Mouse (Mus musculus) regulatory T cell (primary cell): ENCODE measurements around the gene Nub1.

ENCODE experiments used
- in situ Hi-C: fragments of 300-600 bp; cut with MboI, MseI; formaldehyde crosslinking; loops from one replicate; pipeline ENCODE4 v1.15.1; 2025; ENCODE audit warnings: high pct_unique_total_duplicates

The Nub1 gene

DNA sequence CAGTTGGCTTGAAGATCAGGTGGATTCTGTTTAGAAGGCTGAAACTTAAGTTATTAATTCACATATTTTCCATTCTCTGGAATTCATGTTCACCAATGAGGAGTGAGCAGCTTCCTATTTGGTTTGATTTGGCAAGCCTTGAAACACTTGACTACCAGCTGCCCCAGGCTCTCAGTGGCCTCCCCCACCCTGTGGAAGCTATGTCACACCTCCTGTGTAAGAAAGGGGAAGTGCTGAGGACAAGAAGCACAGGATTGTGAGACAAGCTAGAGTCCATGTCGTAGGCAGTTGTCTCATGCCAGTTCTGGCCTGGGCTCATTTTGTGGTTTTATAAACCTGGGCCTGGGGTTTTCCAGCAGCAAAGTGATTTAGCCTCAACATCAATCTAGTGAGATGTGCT, 2.4 kb downstream of the Nub1 start:
- in situ Hi-C loops, result loop anchor here (10.0 kb wide), 2 partner anchors 293 to 847 kb away; partner anchors contain the start of genes Abcb8 and Atg9b

DNA sequence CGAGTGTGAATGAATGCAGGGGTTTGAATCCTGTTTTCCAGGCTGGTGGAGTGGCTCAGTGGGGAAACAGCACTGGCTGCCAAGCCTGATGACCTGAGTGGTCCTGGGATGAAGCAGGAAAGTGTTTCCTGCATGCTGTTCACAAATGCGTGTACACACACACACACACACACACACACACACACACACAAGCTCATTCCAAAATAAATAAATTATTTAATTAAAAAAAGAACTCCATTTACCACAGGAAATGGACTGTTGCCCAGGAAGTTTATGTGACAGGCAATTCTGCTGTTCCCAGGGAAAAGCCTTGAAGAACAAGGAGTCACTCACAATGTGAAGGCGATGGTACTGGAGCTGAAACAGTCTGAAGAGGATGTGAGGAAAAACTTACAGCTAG, 11.4 kb downstream of the Nub1 start:
- in situ Hi-C loops, result no loop called here

DNA sequence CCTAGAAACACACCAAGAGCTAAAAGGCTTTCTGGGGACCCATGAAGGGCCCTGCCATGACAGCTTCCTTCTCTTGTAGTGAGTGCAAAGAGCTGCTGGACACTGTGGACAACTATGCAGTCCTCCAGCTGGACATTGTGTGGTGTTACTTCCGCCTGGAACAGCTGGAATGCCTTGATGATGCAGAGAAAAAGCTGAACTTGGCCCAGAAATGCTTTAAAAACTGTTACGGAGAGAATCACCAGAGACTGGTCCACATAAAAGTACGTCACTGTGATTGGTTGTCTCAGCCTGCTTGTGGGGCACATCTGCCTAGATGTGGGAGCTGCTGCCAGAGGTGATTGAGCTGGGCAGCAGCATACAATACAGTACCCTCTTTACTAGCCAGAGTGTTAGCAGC, 15.9 kb downstream of the Nub1 start:
- in situ Hi-C loops, result no loop called here

DNA sequence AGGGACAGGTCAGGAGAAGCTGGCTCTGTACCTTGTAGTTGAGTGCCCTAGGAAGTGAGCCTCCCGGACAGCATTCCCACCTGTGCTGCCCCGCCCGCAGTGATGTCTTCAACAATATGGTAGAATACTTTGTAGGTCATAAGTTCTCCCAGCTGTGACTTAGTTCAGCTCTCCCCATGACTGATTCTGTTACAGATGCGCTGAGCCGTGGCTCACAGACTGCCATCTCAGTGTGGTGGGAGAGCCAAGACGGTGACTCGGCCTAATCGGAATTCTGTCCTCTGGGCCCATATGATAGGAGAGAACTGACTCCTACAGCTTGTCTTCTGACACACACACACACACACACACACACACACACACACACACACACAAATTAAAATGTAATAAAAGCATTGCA, 19.3 kb downstream of the Nub1 start:
- in situ Hi-C loops, result no loop called here

DNA sequence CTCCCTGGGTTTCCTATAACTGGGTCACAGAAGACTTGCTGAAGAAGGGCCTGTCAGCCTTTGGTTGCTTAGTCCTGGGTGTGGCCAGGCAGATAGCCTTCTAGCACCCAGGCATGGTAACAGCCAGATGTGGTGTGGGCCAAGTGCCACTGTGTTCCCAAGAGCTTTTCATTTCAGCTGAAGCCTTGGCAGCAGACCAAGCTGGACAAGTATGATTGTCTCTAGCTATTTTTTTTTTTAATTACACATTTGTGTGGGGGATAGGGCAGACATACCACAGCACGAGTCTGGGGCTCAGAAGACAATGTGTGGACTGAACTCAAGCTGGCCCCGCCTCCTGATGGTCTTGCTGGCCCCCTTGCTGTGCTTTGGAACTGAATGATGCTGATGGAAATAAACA, 24.6 kb downstream of the Nub1 start:
- in situ Hi-C loops, result no loop called here

DNA sequence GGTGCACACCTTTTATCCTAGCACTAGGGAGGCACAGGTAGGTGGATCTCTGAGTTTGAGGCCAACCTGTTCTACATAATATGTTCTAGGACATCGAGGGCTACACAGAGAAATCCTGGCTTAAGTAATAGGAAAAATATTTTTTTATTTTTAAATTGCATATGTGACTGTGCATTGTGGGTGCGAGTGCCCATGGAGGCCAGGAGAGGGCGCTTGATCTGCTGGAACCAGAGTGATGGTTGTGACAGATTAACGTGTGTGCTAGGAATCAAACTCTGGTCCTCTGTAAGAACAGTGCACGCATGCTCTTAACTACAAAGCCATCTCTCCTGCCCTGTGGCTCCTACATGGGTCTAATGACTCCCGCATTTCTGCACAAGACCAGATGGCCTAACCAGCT, 26.3 kb downstream of the Nub1 start:
- in situ Hi-C loops, result no loop called here

DNA sequence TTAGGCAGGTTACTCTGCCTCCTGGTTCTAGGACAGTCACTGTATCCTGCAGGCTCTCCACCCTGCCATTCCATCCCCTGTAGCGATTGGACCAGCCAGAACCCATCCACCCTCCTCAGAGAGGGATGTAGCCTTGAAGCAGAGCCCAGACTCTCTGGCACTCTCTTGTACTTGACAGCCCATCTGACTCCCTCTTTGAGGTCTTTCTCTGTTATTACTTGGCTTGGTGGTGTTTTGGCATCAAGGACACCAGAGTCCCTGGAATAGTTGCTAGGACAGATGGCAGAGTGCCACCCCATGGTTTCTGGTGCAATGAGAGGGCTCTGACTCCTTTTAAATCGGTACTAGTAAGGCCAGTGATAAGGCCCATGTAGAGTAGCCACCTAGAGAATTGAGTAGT, 27.9 kb downstream of the Nub1 start:
- in situ Hi-C loops, result no loop called here

DNA sequence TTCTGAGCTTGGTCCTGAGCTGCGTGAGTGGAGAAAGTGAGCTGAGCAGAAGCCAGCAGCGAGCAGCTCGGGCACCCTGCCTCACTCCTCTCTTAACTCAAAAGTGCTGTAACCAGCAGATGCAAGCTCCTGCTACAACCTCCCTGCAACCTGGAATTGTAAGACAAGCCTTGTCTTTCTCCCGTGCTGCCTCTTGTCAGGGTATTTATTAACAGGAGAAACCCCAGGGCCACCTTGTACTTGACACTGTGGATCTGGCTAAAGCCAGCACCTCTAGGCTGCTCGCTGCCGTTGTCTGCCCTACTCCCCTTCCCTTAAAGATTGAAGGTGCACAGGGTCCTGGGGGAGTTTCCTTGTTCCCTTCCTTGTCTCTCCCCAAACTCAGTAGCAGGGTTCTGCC, 28.7 kb downstream of the Nub1 start:
- in situ Hi-C loops, result no loop called here

DNA sequence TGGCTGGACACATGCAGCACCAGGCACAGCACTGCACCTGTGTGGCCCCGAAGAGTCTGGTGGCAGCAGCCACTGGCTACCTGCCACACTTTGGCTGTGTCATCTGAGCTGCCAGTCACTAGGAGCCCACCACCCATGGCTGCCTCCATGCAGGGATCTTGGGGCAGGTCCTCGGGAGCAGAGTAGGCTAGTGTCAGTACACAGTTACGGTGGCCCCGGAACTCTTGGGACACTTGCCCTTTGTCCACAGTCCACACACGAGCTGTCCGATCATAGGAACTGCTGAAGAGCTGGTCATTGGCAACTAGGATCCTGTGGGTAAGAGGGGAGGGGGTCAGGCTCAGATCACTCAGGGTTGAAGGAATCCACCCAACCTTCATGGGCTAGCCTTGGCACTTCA, 32.7 kb downstream of the Nub1 start:
- in situ Hi-C loops, result no loop called here

DNA sequence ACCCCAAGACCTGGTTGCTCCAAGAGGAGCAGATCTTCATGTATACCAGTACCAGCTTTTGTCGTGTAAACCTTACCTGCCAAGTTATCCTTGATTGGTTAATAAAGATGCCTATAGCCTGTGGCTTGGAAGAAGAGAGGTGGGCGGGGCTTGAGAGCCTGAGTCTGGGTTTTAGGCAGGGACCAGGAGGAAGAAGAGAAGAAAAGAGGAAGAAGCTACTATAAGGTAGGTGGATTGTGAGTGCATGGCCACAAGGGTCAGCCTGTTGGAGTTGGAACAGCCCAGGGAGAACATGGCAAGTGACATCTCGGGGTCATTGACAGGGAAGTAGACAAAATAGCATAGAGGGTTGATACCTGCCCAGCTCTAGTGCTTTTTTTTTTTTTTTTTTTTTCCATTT, 34.5 kb downstream of the Nub1 start:
- in situ Hi-C loops, result no loop called here

DNA sequence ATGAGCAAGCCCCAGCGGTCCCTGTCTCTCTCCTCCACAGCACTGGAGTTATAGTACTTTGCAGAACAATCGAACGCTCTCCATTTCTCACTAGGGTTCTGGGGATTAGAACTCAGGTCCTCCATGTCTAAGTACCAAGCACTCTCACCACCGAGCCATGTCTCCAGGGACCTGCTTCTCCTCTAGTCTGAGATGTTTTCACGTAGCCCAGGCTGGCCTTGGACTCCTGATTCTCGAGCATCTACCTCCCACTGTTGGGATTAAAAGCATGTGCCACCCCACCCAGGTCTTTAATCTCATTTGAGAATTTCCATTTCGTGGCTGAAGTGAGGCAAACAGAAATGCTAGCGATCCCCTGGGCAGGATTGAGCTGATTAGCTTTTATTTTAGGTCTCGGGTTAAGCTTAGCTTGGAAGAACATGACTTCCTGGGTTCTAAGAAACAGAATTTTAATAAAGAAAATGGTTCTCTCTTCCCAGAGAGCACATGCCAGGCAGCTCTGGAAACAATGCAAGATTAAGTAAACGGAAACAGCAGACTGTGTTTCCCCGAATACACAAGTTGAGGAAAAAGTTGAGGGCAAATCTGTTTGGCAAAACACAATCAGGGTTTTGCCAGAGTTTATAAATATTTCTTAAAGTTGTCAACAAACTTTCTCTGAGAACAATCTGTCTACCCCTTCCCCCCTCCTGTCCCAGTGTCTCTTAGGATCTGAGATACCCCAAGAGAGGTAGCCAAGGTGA, 38.4 kb downstream of the Nub1 start:
- in situ Hi-C loops, result no loop called here

DNA sequence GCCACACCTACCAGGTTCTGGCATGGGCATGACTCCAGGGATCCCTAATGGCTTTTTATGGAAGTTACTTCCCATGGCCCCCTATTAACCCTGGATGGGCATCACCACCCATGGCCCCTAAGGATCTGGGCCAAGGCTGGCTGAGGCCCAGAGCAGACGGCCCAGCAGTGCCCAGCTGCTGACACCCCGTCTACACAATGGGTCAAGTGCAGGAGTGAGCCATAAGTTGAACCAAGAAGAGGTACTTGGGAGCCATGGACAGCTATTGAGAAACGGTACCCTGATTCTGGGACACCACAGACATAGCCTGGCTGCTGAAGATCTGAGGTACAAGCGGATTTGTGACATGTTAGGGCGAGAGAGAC, 38.9 kb downstream of the Nub1 start:
- in situ Hi-C loops, result no loop called here

DNA sequence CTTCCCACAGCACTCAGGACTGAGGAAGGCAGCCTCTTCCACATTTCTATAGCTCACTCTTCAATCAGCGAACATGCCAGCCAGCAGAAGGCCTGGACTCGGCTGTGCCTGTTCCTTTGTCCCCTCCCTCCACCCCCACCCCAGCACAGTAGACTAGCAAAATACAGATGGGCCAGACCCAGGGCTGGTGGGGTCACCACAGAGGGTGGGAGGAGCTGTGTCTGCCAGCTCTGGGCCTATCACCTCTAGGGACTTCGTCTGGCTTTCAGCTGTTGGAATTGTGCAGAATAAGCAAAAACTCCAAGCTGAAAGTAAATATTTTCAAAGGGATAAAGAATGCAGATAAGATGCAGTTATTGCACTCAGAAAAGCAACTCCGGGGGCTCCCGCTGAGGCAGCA, 39.5 kb downstream of the Nub1 start:
- in situ Hi-C loops, result no loop called here

DNA sequence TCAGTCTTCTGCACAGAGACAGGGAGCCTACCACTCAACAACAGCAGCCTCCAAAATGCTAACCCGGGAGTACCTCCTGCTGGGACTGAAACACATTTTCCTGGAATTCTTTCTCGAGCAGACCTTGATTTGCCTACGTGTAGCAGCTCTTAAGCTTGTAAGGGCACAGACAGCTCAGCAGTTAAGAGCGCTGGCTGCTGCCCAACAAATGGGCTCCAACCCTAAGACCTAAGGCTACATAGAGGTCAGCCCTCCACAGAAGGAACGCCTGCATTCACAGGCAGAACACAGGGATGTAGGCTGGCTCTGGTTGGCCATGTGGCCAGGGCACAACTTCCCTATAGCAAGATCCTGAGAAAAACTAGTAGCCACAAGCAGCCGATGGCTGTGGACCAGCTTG, 40.6 kb downstream of the Nub1 start:
- in situ Hi-C loops, result no loop called here

DNA sequence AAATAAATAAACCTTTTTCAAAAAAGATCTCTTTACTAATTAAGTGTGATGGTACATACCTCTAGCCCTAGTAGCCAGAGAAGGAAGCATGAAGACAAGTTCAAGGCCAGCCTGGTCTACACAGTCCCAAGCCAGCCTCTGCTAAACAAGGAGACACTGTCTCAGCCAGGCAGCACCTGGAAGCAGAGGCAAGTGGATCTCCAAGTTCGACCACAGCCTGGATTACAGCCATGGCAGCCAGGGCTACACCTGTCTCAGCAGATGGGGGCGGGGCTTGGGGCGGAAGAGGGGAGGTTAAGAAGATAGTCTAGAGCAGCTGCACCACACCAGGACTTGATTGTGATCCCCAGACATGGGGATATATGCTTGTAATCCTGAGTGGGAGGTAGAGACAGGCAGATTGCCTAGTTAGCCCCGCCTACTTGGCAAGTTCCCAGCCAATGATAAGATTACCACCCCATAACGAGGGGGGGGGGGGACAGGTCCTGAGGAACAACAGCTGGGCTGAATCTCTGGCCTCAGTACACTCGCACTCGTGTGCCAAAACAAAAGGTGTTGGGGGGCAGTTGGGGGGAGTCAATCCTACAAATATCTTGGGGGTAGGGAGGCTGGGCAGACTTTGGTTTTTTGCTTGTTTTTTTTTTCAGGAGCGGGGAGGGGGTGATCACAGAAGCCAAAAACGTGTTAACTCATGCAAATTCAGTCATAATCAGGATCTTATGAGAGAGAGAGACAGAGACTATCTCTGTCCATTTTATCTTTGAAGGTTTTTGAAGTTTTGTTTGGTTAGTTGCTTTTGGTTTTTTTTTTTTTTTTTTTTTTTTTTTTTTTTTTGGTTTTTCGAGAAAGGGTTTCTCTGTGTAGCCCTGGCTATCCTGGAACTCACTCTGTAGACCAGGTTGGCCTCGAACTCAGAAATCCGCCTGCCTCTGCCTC, 41.8 kb downstream of the Nub1 start:
- in situ Hi-C loops, result no loop called here

DNA sequence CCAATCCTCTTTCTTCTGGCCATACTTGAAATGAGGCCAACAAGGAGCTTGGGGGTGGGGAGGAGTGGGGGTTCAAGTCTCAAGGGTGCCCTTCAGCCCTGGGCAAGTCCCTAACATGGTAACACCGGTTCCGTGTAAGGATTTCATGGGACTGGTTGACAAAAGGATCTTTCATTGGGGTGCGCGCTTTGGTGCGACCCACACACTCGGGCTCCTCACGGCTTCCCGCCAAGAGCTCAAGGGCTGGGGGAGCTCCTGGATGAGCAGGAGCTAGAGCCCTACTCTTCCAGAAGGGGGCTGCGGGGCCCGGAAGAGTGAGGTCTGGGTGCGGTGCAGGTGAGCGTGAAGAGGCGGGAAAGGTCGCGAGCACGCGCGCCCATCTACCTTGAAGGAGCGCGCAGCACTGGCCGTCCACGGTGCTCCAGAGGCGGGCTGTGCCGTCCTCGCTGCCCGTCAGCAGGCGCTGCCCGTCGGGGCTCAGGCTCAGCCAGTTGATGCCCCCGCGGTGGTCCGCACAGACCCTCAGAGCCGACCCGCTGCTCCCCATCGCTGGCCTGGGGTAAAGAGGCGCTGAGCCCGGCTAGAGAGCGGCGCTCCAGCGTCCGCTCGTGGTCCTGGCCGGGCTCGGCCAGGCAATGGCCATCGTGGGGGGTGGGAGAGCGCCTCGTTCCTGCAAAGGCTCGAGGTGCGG, 44.6 kb downstream of the Nub1 start:
- in situ Hi-C loops, result no loop called here

DNA sequence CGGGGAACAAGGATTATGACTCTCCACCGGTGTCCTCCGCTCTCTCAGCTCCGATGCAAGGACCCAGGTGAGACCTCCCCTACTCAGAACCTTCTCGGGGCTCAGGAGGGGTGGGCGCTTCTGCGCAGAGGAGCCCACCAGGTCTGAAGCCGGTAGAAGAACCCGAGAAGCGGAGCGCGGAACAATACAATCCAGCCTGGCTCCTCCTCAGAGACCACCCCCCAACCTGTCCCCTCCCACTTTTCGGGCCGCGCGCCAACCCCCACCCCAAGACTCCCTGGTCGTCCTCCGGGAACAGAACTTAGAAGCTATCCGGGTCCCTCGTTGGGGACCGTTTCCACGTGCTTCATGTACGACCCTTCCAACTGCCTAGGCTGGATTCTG, 45.1 kb downstream of the Nub1 start, which contains the start of gene Wdr86:
Gene Wdr86 (minus strand): TSS at position 240 of the 384 bp plus-strand sequence.
- in situ Hi-C loops, result no loop called here

DNA sequence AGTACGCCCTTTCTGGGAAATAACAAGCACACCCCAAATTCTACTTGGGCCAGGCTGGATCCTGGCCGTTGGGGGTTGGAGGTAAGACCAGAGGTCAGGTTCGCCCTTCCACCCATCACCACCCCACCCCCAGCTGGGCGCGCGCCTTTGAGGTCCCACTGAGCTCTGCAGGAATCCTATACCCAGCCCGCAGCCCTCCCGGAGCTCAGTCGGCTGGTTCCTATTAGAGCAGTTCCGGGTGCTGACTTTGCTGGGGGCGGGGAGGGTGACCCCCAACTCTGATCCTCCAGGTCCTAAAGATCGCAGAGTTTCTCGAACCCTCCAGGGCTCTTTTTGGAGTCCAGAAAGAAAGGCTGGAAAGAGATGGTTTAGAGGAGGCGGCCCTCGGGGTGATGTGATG, 45.7 kb downstream of the Nub1 start:
- in situ Hi-C loops, result no loop called here

DNA sequence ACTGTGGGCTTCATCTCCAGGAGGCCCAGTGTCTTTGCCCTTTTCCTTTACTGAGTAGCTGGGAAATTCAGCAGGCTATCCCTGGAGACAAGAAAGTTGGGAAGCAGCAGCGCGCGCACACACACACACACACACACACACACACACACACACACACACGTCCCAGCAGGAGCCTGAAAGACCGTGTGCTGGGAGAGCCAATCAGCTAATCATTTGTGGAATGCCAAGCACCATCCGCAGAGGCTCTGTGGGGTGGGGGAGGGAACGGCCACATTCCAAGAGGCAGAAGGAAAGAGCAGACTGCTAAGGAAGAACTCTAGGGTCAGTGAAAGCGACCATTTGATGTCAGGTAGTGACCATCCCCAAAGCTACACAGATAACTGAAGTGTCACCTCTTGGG, 47.8 kb downstream of the Nub1 start:
- in situ Hi-C loops, result no loop called here

DNA sequence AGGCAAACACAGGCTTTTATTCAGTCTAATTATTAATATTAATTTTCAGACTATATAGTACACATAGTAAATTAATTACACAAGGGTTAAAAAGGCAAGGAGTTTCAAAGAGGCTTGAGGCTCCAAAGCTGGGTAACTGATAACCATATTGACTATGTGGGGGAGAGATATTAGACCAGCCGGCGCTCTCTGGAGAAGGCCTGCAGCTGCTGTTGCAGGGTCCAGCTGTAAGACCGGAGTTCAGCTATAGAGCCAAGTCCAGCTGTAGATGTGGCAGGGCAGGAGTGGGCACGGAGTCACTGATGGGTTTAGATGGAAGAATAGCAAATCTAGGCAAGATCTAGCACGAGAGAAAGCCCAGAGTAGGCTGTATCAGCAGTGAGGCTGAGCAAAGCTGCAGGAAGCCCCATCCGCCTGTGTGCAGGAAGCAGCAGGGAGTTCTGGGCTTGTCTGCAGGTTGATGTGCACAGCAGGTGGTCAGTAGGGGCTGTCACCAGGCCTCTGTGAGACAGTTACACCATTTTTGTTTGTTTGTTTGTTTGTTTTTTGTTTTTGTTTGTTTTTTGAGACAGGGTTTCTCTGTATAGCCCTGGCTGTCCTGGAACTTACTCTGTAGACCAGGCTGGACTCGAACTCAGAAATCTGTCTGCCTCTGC, 48.6 kb downstream of the Nub1 start:
- in situ Hi-C loops, result no loop called here

DNA sequence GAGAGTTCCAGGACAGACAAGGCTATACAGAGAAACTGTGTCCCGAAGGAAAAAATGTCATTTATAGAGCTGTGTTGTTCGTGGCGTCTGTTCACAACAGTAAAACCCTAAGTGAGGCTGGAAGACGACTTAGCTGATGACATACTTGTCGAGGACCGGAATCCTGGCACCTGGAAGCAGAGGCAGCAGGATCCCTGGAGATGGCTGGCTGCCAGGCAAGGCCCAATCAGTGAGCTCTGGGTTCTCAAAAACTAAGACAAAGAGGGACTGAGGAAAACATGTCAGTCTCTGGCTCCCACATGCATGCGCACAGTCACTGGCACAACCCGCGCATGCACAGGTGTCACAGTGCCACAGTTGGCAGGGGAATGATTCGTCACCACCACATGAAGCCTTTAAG, 52.3 kb downstream of the Nub1 start:
- in situ Hi-C loops, result no loop called here

DNA sequence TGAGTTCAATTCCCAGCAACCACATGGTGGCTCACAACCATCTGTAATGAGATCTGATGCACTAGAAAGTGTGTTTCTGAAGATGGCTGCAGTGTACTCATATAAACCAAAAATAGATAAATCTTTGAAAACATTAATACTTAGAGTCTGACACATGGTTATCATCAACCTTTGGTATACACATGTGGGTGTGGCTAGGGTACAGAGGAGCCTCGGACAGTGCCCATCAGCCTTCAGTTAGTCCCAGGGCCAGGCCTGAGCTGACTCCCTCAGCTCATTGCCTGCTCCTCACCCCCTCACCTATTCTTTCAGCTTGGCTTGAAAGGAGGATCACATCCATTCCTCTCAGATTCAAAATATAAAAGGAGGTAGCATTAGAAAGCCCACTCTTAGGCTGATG, 53.2 kb downstream of the Nub1 start:
- in situ Hi-C loops, result no loop called here
